Mouse (Mus musculus) embryonic fibroblast, embryonic 13.5 days (primary cell): ENCODE measurements around the gene Fbn1.

Source experiments
- CTCF ChIP-seq: IDR thresholded peaks from 2 replicates; pipeline ENCODE4 v1.5.1; 2011; ENCODE audit warnings: mild to moderate bottlenecking, control low read depth, low read length, moderate library complexity, borderline replicate concordance; ENCODE audit not compliant: insufficient read depth
- POLR2A ChIP-seq: IDR thresholded peaks from 2 replicates; pipeline ENCODE4 v1.6.1; 2011; ENCODE audit warnings: low read depth, mild to moderate bottlenecking, control low read depth, low read length, moderate library complexity

GRCm38 (mm10) chr2:125268876-125269275, 238.9 kb downstream of the Fbn1 start:
- TF ChIP-seq CTCF, result no peak
- TF ChIP-seq POLR2A, result no peak
